ENCODE assay signal across 17 mouse cellular contexts in genomic region chr13:52185574-52185973, GRCm38 (mm10).
"Had no signal": no experiment of that assay in that cellular context is flagged by ENCODE, and none has a peak within 500 bp of the region (broad histone marks: within the 10 kb centered on the region; RNA-seq: fewer than 3 reads in every experiment).

No protein-coding gene starts in this region.

- H3K9ac ChIP-seq: neural tube, embryonic 12.5 days; neural tube, embryonic 13.5 days; neural tube, embryonic 15.5 days; stomach, embryonic 15.5 days had no signal

- H3K4me2 ChIP-seq: neural tube, embryonic 12.5 days; neural tube, embryonic 13.5 days; neural tube, embryonic 15.5 days; stomach, embryonic 15.5 days had no signal

- H3K27me3 ChIP-seq: neural tube, embryonic 12.5 days; neural tube, embryonic 13.5 days; neural tube, embryonic 15.5 days; stomach, embryonic 15.5 days had no signal

- H3K36me3 ChIP-seq: neural tube, embryonic 12.5 days; neural tube, embryonic 13.5 days; neural tube, embryonic 15.5 days; stomach, embryonic 15.5 days had no signal

- H3K27ac ChIP-seq: neural tube, embryonic 12.5 days; neural tube, embryonic 13.5 days; neural tube, embryonic 15.5 days; stomach, embryonic 15.5 days; stomach, postnatal 0 days had no signal

- H3K4me1 ChIP-seq: stomach, embryonic 15.5 days had no signal

- H3K4me3 ChIP-seq: neural tube, embryonic 12.5 days; neural tube, embryonic 13.5 days; neural tube, embryonic 15.5 days; stomach, embryonic 15.5 days had no signal

- H3K9me3 ChIP-seq: neural tube, embryonic 12.5 days; neural tube, embryonic 13.5 days; neural tube, embryonic 15.5 days; stomach, embryonic 15.5 days had no signal

- DNase-seq: retina, postnatal 1 day; right cerebral cortex, adult 18-20 months; right cerebral cortex, postnatal 14 days; right cerebral cortex, postnatal 25 days; right cerebral cortex, postnatal 4 days; spleen, adult 18-20 months; thymus, adult 18-20 months; thymus, adult 2 months; thymus, postnatal 14 days; thymus, postnatal 25 days; thymus, postnatal 36 days; thymus, postnatal 4 days had no signal
